Mouse (Mus musculus) thymus, adult 2 months (tissue): Measurements from ENCODE around the gene Fabp6.

ENCODE experiments used
- CTCF ChIP-seq: fragments of 200-500 bp; IDR thresholded peaks from 2 replicates; pipeline ENCODE4 v1.5.1; 2012; ENCODE audit warnings: mild to moderate bottlenecking, control low read depth, low read length, moderate library complexity, borderline replicate concordance; ENCODE audit not compliant: control insufficient read depth, poor library complexity, insufficient read depth; ENCODE audit errors: extremely low read depth
- POLR2A ChIP-seq: fragments of 200-500 bp; IDR thresholded peaks from 2 replicates; pipeline ENCODE4 v1.6.1; 2012; ENCODE audit warnings: mild to moderate bottlenecking, low read length, control low read depth, moderate library complexity; ENCODE audit not compliant: control insufficient read depth, poor library complexity, insufficient read depth; ENCODE audit errors: extremely low read depth

GRCm38 (mm10) chr11:43565852-43566251 lies 35.5 kb downstream of the Fabp6 start:
- no peak for TF ChIP-seq POLR2A
- no peak for TF ChIP-seq CTCF
